Mouse (Mus musculus): ENCODE results near the gene Rhpn2. TPM values are rescaled to one million over a fixed set of nuclear protein-coding genes. Genes with fewer than 3 reads are reported as not detected.

Rhpn2 gene
- polyA plus RNA-seq, 1 experiment = 7.5 TPM

DNA sequence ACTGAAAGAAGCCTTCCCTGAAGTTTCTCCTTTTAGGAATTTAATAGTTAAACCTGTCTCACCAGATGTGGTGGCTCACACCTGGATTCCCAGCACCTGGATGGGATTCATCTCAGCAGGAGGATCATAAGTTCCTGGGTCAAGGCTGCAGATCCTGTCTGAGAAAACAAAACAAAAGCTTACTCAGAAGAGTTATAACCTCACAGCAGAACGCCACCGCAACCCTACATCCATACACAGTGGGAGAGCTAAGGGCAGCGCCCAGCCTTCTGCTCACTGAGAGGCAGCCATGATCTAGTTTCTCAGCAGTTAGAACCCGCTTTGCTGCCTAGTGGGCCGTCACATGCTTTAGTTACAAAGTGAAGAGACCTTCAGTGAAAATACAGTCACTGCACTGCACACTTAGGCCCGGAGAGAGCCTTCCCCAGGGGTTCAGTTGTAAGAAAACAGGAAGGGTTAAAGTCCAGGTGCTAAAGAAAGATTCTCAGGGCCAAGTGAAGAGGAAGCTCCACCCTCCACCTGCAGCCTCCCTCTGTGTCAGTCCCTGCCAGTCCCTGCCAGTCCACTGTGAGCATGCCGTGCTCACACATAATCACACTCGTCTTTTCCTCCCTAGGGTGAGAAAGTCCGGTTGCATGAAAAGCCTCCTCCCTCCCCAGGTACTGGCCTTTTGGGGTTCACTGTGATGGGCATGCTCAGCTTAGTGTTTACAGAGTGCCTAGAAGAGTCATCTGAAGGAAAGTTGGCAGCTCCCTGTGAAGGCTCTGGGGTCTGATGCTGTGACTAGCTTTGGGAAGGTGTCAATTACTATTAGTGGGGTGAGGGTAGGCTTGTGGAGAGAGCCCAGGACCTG, 82.1 kb downstream of the Rhpn2 start:
- WGBS = 77% methylated on average over 9 of the region's 9 CpGs
- Histone ChIP-seq H3K4me3 (replicated peaks; ENCODE audit: extremely low read depth, low read depth, low read length) (no peak overlapping the region), H3K4me1 (ENCODE audit: control insufficient read depth, insufficient read depth, low read length) (no peaks in the 10 kb centered on the region)
- DNase-seq = no peak
- no peak for TF ChIP-seq POLR2A (IDR thresholded peaks at IDR 0.05; ENCODE audit: borderline replicate concordance, extremely low read depth, low read depth, low read length)

DNA sequence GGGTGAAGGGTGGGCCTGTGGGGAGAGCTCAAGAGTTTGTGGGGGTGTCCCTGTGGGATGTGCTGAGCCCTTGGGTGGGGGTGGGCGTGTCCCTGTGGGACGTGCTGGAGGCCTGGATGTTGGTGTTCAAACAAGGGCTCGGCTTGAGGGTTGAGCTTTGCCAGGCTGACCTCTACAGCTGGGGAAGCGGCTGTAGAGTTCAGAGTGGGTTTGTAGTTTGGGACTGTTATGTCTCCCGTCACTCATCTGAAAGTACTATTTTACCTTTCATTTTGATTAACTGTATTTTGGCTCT, 82.6 kb downstream of the Rhpn2 start:
- H3K4me1 ChIP-seq (ENCODE audit: control insufficient read depth, insufficient read depth, low read length) = no peaks in the 10 kb centered on the region
- TF ChIP-seq POLR2A (IDR thresholded peaks at IDR 0.05; ENCODE audit: borderline replicate concordance, extremely low read depth, low read depth, low read length) (no peak), CTCF (IDR thresholded peaks at IDR 0.05; ENCODE audit: insufficient read depth, low read length) (no peak)
- WGBS = 82% methylated on average over 5 of the region's 5 CpGs
- no peak overlapping the region for H3K4me3 ChIP-seq (replicated peaks; ENCODE audit: extremely low read depth, low read depth, low read length)
- DNase-seq = no peak

DNA sequence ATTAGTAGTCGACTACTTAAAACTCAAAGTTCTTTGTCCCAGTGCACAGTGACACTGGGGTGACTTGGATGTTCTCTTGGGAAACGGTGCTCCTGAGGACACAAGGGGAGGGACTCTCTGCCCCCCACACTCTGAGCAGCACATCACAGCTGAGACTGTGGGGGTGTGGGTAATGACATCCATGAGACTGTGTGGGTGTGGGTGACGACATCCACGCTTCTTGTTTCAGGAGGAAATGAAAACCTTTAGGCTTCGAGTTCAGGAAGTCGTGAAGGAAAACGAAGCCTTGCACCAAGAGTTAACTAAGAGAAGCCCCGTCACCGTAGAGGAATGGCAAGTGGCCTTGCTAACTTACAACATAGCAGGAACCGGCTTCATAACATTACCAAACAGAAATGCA, 89.1 kb downstream of the Rhpn2 start:
- TF ChIP-seq POLR2A (IDR thresholded peaks at IDR 0.05; ENCODE audit: borderline replicate concordance, extremely low read depth, low read depth, low read length) (no peak), CTCF (IDR thresholded peaks at IDR 0.05; ENCODE audit: insufficient read depth, low read length) (no peak)
- Histone ChIP-seq H3K4me1 (ENCODE audit: control insufficient read depth, insufficient read depth, low read length) (no peaks in the 10 kb centered on the region), H3K4me3 (replicated peaks; ENCODE audit: extremely low read depth, low read depth, low read length) (no peak overlapping the region)
- WGBS = 74% methylated on average over 10 of the region's 10 CpGs
- DNase-seq = no peak

DNA sequence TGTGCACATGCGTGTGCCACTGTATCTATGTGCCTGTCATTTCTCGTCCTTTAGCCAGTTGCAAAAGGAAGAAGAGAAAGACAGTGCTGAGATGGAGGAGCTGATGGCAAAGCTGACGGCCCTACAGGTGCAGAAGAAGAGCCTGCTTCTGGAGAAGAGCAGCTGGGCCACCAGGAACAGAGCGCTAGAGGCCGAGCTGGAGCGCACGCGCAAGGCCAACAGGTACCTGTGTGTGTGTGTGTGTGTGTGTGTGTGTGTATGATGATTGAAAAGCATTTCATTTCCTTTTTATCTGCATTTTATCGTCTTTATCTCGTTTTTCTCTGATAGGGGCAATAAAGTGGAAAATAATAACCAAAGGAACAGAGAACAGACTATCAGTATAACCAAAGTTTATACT, 94.2 kb downstream of the Rhpn2 start:
- DNase-seq = no peak
- Histone ChIP-seq H3K4me3 (replicated peaks; ENCODE audit: extremely low read depth, low read depth, low read length) (no peak overlapping the region), H3K4me1 (ENCODE audit: control insufficient read depth, insufficient read depth, low read length) (no peaks in the 10 kb centered on the region)
- WGBS = 92% methylated on average over 10 of the region's 10 CpGs
- no peak for TF ChIP-seq CTCF (IDR thresholded peaks at IDR 0.05; ENCODE audit: insufficient read depth, low read length)
- no peak for TF ChIP-seq POLR2A (IDR thresholded peaks at IDR 0.05; ENCODE audit: borderline replicate concordance, extremely low read depth, low read depth, low read length)

DNA sequence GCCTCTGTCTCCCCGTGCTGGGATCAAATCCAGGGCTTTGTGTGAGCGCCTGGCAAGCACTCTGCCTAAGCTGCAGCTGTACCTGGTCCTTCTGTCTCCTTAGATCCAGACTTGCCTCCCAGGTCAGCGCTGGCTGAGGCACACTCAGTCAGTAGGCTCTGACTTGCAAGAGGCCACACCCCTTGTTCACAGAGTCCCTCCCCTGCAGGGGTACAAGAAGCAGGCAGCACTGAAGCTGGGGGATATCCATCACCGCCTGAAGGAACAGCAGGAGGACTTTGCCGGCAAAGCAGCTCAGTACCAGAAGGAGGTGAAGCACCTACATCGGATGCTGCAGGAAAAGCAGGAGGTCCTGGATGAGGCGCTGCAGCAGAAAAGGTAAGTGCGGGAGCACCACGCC, 101.3 kb downstream of the Rhpn2 start:
- 79% methylated on average over 9 of the region's 9 CpGs for WGBS
- TF ChIP-seq POLR2A (IDR thresholded peaks at IDR 0.05; ENCODE audit: borderline replicate concordance, extremely low read depth, low read depth, low read length) (no peak), CTCF (IDR thresholded peaks at IDR 0.05; ENCODE audit: insufficient read depth, low read length) (no peak)
- no peak for DNase-seq
- Histone ChIP-seq H3K4me3 (replicated peaks; ENCODE audit: extremely low read depth, low read depth, low read length) (no peak overlapping the region), H3K4me1 (ENCODE audit: control insufficient read depth, insufficient read depth, low read length) (no peaks in the 10 kb centered on the region)

Other genes with a start within 250 kb of the Rhpn2 start
- gene Cebpa, start 214.9 kb upstream of the Rhpn2 start, polyA plus RNA-seq (2012; rRNA removed) = 148 and 282 TPM in 2 replicates
- gene Slc7a10, start 147.8 kb upstream of the Rhpn2 start, polyA plus RNA-seq (2012; rRNA removed) = 81.4 and 82.4 TPM in 2 replicates
- 10.1 and 12.3 TPM in 2 replicates for gene Lrp3, start 118.7 kb upstream of the Rhpn2 start, polyA plus RNA-seq (2012; rRNA removed)
- gene Gpatch1, start 15.7 kb upstream of the Rhpn2 start, polyA plus RNA-seq (2012; rRNA removed) = 4.9 and 5.7 TPM in 2 replicates
- gene Faap24, start 62.7 kb downstream of the Rhpn2 start, polyA plus RNA-seq (2012; rRNA removed) = 2.7 and 4.0 TPM in 2 replicates
- gene Cep89, start 62.9 kb downstream of the Rhpn2 start, polyA plus RNA-seq (2012; rRNA removed) = 9.0 and 15.6 TPM in 2 replicates
- 0.06 TPM in 1 of 2 replicates, not detected in the other for gene Slc7a9, start 114.6 kb downstream of the Rhpn2 start, polyA plus RNA-seq (2012; rRNA removed)
- 0.04 and 0.06 TPM in 2 replicates for gene Tdrd12, start 203.6 kb downstream of the Rhpn2 start, polyA plus RNA-seq (2012; rRNA removed)
- 20.6 and 22.3 TPM in 2 replicates for gene Nudt19, start 222.1 kb downstream of the Rhpn2 start, polyA plus RNA-seq (2012; rRNA removed)